Mouse (Mus musculus) lung, postnatal 4 days (tissue): ENCODE results near the gene Wdr60.
A peak's percentile ranks its signal among the peaks of the same experiment; 100 is the strongest.

Source experiments
- DNase-seq, 2 experiments: peaks; one replicate each; pipeline ENCODE4 v3.0.0; 2021

Gene Wdr60

DNA sequence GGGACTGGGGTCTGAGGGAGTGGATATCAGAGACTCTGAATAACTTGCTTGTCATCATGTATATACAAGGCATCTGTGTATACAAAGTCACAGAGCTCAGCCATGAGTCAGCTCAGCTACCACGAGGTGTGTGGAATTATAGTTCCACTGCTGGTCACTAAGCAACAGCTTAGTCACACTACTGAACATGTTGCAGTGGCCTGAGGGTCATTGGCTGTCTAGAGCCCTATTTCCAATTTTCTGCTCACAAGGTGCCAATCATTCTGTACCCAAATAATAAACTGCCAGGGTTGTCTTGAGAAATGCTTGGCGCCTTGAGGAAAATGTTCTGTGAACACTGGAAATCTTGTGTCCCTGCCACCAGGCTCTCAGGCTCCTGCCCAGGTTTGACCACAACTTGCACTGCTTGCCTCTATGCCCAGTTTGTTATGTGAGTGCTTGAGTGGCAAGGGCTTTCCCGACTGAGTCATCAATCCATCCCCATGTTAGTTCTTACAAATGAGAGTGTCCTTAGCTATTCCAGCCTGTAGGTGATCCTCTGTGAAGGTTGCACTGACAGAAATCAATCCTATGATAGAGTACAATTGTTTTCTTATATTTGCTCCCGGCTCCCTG lies 81.3 kb downstream of the Wdr60 start:
- DNase-seq, result no peak

DNA sequence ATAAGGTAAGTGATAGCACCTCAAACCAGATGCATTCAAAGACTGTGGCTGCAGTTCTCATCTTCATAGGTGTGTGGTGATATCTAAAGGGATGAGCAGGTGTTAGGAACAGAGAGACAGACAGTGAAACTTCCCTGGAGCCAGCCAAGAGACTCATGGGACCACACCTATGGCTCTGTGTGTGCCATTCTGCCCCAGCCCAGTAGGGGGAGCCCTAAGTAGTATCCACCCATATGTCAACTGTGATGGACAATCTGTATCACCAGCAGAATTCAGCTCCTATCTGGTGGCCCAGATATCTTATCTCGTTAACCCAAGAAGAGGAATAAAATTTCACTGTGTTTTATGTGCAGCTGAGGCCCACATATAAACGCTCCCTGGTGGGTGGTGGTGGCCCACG lies 85.9 kb downstream of the Wdr60 start:
- DNase-seq, result no peak

DNA sequence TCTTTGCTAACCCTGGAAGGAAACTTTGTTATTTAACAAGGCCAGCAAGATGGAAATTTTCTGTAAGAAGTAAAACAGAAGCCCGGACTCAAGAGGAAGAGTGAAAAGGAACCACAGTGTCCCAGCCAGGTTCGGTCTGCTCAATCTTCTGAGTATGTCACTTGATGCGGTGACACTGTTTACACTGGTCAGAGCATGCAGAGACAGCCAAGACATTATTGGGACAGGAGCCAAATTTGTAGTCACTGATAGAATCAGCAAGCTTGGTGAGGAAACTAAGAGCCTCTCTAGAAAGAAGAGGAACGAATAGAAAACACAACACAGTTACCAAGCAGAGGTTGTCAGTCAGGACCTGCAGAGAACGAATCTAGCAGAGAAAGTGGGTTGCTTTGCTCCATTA lies 93.2 kb downstream of the Wdr60 start:
- peak in 1 of 2 experiments; percentile 9 for DNase-seq

DNA sequence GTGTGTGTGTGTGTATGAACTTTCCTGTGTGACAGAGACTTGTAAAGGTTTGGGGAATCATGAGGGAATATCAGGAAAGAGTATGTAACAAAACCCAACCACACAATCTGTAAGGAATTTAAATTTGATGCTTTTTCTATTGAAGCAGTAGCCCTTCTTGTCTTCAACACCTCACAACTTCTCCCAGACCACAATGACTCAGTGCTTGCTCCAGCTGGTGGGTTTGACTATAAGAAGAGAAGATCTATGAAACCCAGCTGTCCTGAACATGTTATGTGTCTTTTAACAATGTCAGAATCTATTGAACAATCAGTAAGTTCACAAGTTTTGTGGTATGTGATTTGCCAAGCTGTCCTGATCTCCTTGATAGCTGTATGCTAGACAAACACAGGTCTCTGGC lies 97.5 kb downstream of the Wdr60 start:
- DNase-seq, result no peak

DNA sequence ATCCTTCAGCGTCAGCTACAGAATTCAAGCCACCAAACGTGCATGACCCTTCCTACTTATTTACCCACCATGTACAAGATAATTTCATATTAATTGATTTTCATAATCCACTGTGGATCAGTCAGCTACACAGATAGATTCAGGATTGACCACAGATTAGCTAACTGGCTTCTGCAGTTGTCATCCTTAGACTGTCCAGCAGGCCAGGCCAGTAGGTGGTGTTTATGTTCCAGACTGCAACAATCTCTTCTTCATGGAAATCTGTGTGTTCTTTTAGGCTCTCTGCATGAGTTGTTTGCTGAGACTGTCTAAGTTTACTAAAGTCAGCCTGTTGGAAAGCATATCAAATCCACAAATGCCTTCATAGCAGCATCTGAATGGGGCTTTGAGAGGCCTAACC lies 103.1 kb downstream of the Wdr60 start:
- no peak for DNase-seq

DNA sequence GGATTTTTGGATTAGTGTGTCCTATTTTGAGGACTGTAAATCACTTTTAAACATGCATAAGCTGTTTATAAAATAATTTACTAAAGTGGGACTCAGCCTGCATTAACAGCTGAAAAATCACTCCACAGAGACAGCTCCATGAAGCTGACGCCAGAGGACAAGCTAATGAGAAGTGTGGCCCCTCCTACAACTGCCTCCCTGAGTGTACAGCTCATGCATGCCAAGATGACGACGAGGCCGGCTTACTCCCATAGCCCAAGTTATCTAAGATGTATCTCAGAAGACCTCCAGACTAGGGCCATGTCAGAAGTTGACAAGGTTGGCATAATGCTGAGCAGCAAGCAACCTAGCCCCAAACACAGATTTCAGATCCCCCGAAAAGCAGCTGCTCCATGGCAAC lies 103.6 kb downstream of the Wdr60 start:
- no peak for DNase-seq

DNA sequence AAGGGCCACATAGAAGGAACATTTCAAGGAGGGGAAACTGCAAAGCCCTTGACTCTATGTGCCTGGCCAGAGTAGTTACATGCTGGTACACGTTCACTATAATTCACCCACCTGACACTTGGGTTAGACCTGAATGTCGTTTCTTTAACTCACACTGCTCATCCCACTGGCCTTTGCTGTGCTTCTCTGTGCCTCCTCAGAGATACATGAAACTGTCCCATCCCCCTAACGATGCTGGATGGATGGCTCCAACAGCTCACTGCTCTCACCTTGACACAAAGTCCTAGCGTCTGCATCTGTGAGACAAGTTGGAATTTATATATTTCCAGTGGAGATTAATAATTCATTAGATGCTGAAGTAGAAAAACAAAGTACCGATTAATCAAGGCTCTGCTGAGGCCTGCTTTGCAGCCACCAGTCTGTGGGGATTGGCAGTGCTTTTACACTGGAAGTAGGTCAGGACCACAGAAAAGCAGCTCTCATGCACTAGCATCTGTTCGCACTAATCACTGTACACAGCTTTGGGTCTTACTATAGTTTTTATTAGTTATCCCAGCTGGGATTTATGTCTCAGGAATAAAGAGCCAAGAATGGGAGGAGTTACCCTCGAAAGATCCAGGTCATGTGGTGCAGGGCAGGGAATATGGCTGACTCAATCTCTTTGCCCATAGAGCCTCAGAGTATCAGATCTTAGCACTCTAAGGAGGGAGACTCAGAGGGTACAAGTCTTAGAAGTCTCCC lies 105.9 kb downstream of the Wdr60 start:
- DNase-seq, result no peak
